Mouse (Mus musculus) retina, postnatal 1 day (tissue): Measurements from ENCODE around the gene Plekho2.

Experiments
- DNase-seq: peaks from one replicate; pipeline ENCODE4 v3.0.0-alpha.2; 2012

Gene Plekho2

DNA sequence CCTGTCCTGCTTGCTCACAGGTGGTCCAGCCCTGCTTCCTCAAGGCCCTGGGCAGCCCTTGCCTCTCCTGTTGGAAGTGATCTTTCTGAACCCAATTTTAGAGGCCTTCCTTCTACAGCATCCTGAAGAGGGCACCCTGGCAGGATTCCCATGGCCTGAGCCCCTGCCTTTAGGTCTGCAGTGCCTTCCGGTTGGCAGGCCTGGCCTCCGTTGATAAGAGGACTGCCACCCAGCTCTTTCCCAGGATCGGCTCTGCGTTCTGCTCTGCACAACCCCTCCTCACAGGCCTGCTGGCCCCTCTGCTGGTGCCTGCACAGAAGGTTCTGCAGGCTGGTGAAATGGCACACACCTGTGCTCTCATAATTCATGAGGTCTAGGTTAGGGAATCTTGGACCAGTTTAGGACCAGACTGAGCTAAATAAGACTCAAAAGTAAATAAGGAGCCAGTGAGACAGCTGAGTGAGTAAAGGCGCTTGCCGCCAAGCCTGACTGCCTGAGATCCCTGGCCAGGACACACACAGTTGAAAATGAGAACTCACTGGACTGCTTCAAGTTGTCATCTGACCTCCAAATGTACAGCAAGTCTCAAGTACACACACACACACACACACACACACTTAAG lies 51.3 kb downstream of the Plekho2 start:
- no peak for DNase-seq

DNA sequence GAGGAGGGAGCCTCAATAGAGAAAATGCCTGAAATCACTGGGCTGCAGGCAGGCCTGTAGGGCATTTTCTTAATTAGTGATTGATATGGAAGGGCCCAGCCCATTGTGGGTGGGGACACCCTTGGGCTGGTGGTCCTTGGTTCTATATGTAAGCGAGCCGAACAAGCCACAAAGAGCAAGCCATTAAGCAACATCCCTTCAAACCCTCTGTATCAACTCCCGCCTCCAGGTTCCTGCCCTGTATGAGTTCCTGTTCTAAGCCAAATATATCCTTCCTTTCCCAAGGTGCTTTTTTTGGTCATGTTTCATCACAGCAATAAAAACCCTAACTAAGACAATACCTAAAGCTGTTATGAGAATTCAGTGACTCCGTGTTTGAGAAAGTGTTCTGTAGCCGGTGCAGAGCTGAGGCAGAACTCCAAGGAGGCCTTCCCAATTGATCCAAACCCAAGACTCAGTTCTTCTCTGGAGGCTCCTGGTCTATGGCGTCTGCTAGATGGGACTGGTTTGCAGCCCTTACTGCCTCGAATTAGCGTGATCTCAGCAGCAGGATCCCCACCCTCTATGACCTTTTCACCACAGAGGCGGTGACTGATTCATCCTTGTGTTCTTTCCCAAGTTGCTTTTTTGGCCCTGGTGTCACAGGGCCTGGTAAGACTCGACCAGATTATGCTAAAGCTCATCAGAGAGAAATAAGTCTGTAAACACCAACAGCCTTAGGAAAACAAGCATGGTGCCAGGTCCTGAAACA lies 54.2 kb downstream of the Plekho2 start:
- no peak for DNase-seq

DNA sequence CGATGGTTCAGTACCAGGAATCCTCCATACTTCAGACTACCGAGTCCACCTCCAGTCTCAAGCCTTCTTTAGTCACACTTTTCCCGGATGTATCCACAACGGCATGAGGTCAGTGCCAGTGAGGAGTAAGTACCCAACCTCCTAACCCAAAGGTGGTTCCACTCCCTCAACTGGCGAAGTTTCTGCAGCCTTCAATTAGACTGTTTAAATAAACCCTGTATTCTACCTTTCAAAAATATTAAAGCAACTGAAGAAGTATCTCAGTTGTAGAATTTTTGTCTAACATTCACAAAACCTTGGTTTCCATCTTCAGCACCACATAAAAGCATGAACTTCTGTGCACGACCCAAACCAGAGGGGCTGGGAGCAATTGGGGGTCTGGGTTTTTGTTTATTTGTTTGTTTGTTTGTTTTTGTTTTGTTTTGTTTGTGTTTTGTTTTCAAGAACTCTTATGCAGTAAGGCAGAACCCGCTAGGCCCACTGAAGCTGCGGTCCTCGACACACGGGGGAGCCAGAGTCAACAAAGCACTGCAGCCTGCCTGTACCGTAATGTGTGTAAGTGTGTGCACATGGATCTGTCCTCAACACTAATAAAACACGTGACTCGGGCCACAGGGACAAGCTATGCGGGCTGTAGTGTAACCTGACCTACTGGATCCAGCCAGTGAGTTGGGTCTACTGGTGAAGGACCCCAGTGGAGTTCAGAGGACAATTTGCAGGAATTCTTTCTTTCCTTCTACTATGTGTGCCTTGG lies 56.1 kb downstream of the Plekho2 start:
- peak; percentile 93 for DNase-seq

DNA sequence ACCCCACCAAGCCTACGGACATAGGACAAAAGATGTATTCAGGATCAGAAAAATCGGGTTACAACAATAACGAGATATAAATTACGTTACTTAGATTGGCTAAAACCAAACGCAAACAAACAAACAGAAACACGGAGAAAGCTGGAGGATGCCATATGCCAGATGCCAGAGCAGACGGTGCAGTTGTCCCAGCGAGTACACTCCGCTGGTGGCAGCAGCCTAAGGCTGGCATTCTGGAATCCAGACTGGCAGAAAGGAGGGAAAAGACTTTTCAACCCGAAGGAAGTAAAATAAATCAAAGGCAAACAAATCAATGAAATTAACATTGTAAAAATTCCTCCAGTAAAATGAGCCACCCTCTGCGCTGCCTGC lies 59.3 kb downstream of the Plekho2 start:
- DNase-seq, result no peak

DNA sequence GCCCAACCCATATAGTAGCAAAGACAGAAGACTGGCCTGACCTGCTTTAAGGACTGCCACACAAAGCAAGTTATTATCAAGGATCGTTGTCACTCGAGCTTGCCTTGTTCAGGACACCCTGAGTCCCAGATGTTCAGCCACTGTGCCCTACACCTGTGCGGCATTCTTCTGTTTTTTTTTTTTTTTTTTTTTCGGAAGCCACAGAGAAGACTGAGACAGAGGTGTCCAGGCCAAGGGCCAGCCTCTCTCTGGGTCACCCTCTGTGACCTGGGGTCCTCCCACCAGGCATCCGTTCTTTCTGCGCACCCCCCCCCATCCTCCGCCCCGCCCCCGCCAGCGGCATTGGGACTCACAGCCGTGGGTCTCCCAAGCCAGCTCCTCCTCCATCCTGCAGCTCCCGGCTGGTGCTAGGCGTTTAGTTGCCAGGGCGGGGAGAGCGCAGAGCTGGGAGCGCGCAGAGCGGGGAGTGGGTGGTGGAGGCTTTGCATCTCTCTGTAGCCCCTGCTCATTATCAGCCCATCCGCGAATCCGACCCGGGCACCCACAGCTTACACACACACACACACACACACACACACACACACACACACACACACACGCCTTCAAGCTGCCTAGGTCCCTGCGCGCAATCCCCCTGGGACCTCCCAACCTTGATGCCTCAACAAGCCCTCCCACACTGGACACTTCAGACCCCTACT lies 59.9 kb downstream of the Plekho2 start, which contains the start of gene Ankdd1a:
TSS of gene Ankdd1a (minus strand) at position 387 of the 698 bp plus-strand sequence.
- peak; percentile 74 for DNase-seq

DNA sequence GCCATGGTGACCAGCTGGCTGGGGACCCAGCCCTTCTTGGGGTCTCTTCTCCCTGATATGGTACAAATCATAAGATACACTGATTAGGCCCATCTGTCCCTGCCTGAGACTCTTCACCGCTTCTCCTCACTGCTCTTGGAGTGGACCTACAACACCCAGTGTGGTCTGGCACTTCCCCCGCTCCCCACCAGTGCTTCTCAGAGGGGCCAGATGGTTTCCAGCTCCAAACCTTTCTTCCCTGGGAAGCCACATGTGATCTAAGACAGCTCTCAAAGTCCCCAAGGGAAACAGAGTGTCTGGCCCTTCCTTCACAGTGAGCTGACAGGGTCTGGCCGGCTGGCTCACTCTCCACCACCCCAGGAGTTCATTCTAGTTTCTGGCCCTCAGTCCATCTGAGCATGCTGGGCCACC lies 65.0 kb downstream of the Plekho2 start:
- peak; percentile 56 for DNase-seq

DNA sequence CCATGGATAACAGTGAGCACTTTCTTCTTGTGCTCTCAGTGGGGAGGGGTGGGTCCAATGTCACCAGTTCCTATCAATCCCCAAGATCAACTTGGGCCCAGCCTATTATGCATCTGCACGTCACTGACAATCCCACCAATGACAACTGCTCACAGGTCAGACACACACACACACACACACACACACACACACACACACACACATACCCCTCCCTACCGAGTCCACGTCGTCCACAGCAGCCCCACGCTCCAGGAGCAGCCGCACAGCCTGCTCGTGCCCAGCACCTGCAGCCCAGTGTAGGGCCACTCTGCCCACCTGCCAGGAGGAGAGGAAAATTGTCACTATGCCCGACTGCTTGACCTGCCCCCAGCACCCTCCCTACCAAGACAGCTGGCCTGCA lies 65.4 kb downstream of the Plekho2 start:
- peak; percentile 59 for DNase-seq

DNA sequence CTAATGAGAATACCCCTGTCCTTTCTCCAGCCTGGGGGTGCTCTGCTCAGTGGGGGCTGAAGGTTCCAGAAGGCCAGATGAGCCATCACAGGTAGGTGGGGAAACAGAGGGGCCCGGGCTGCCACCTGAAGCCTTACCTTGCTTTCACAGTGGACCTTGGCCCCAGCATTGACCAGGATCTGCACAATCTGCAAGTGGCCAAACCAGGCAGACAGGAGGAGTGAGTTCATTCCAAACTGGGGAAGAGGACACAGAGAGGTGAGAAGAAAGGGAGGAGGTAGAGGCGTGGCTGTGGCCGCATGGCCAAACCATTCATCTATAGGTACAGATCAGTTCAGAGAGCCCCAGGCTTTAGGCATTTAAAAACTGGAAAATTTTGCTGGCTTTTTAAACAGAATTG lies 67.3 kb downstream of the Plekho2 start:
- no peak for DNase-seq

DNA sequence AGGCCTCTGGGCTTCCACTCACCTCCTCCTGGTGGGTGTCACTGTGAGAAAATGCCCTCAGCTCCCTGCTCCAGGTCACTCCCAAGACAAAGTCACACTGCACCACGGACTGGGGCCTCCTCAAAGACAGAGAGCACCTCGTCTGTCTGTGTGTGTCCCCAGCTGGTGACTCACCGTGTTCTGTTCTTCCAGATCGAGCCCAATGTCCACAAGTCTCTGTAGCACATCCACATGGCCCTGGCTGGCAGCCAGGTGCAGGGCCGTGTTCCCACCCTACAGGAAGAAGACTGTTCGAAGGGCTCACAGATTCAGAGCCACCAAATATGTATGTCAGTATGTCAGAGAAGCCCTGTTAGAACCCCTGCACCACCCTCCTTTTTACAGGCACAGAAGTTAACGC lies 71.4 kb downstream of the Plekho2 start:
- no peak for DNase-seq

DNA sequence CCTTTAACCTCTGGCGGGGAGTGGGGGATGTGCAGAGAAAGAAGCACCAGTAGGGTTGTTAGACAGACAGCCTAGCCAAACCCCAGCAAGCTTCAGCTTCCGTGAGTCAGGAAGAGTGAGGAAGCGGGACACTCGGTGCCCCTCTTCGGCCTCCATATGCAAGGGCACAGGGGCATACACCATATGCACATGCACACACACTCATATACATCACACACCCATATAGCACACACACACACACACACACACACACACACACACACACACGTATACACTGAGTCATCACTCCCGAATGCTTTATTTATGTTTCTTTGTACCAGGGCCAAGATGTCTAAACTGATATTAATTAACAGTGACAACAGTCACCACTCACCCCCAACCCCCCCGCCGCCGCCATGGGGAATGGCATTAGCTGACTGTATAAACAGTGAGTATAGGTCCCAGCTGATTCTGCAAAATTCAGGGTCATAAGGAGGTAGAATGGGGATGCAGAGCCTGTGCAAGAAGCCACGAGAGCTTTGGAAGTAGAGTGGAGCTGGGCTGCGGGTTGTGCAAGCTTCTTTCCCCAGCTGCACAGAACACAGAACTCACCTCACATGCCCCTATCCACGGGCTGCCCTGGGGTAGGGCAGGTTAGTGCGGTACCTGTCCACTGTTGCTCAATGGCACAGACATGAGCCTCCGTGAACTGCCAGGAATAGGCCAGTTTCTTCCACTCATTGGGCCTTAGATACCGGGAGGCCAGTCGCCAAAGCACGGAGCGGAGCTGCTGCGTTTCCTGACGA lies 76.9 kb downstream of the Plekho2 start:
- DNase-seq, result peak; percentile 70
